Mouse (Mus musculus) MEL (cell line): Measurements from ENCODE around the gene Cbwd1. TPM values are rescaled to one million over a fixed set of nuclear protein-coding genes. Genes with fewer than 3 reads are reported as not detected.

Experiments
- DNase-seq: peaks from one replicate; pipeline ENCODE4 v3.0.0; 2011; ENCODE audit warnings: low read depth, low spot score
- H3K27ac ChIP-seq: 2 replicates; pipeline ENCODE4 v1.5.1; 2012; ENCODE audit warnings: low read depth, mild to moderate bottlenecking, control low read depth, low read length, moderate library complexity; ENCODE audit not compliant: control insufficient read depth
- H3K27me3 ChIP-seq, 2 experiments: fragments of 150-350 bp in 1 of 2; sonication (generic) in 1 of 2; 2 replicates each; pipeline ENCODE4 v1.6.1; 2012; ENCODE audit warnings: low read length in 2 of 2, mild to moderate bottlenecking in 2 of 2, improper control_type of control experiment in 1 of 2, moderate library complexity in 1 of 2; ENCODE audit not compliant: insufficient read depth in 2 of 2, control insufficient read depth in 1 of 2
- H3K36me3 ChIP-seq, 2 experiments: 2 replicates each; pipeline ENCODE4 v1.6.1; 2012 to 2014; ENCODE audit warnings: low read length in 2 of 2, improper control_type of control experiment in 1 of 2, inconsistent platforms in 1 of 2, mild to moderate bottlenecking in 1 of 2; ENCODE audit not compliant: insufficient read depth in 2 of 2, control insufficient read depth in 1 of 2
- H3K4me1 ChIP-seq, 2 experiments: fragments of 150-350 bp in 1 of 2; sonication (generic) in 1 of 2; 2 replicates each; pipeline ENCODE4 v1.6.1; 2012; ENCODE audit warnings: low read length in 2 of 2, improper control_type of control experiment in 1 of 2, mild to moderate bottlenecking in 1 of 2; ENCODE audit not compliant: insufficient read depth in 2 of 2, control insufficient read depth in 1 of 2
- H3K4me3 ChIP-seq, 2 experiments: fragments of 150-350 bp in 1 of 2; sonication (generic) in 1 of 2; 2 replicates each; pipeline ENCODE4 v1.5.1; 2012; ENCODE audit warnings: low read depth in 2 of 2, low read length in 2 of 2, mild to moderate bottlenecking in 2 of 2, moderate library complexity in 2 of 2, control low read depth in 1 of 2, improper control_type of control experiment in 1 of 2; ENCODE audit not compliant: control insufficient read depth in 1 of 2, insufficient read depth in 1 of 2
- H3K79me2 ChIP-seq: 2 replicates; pipeline ENCODE4 v1.6.1; 2012; ENCODE audit warnings: mild to moderate bottlenecking, low read length, moderate library complexity; ENCODE audit not compliant: control insufficient read depth, poor library complexity, insufficient read depth
- H3K9ac ChIP-seq: 2 replicates; pipeline ENCODE4 v1.6.1; 2012; ENCODE audit warnings: low read depth, mild to moderate bottlenecking, control low read depth, low read length, moderate library complexity; ENCODE audit not compliant: control insufficient read depth, poor library complexity, severe bottlenecking
- H3K9me3 ChIP-seq: fragments of 150-350 bp; sonication (generic); replicated peaks from 2 replicates; pipeline ENCODE4 v1.6.1; 2012; ENCODE audit warnings: mild to moderate bottlenecking, low read length, improper control_type of control experiment, moderate library complexity; ENCODE audit not compliant: insufficient read depth
- BHLHE40 ChIP-seq: IDR thresholded peaks from 2 replicates; pipeline ENCODE4 v1.6.1; 2012; ENCODE audit warnings: low read depth, mild to moderate bottlenecking, inconsistent platforms, low read length, improper control_type of control experiment, borderline replicate concordance
- EP300 ChIP-seq, 2 experiments: IDR thresholded peaks; 2 replicates each; pipeline ENCODE4 v1.6.1; 2011; ENCODE audit warnings: improper control_type of control experiment in 2 of 2, low read length in 2 of 2, low read depth in 1 of 2, mild to moderate bottlenecking in 1 of 2
- ETS1 ChIP-seq: IDR thresholded peaks from 2 replicates; pipeline ENCODE4 v1.6.1; 2012; ENCODE audit warnings: low read depth, mild to moderate bottlenecking, inconsistent platforms, low read length, improper control_type of control experiment, moderate library complexity
- GATA1 ChIP-seq: IDR thresholded peaks from 2 replicates; pipeline ENCODE4 v1.6.1; 2011; ENCODE audit warnings: low read depth, low read length, improper control_type of control experiment
- HCFC1 ChIP-seq: IDR thresholded peaks from 2 replicates; pipeline ENCODE4 v1.6.1; 2012; ENCODE audit warnings: low read depth, mild to moderate bottlenecking, inconsistent platforms, low read length, improper control_type of control experiment, moderate library complexity
- KAT2A ChIP-seq: conservative IDR thresholded peaks from 2 replicates; pipeline ENCODE4 v1.6.1; 2012; ENCODE audit warnings: low read depth, low read length, improper control_type of control experiment, inconsistent platforms
- MAFK ChIP-seq: IDR thresholded peaks from 2 replicates; pipeline ENCODE4 v1.6.1; 2011; ENCODE audit warnings: low read depth, mild to moderate bottlenecking, low read length, improper control_type of control experiment, borderline replicate concordance
- MAX ChIP-seq: IDR thresholded peaks from 2 replicates; pipeline ENCODE4 v1.6.1; 2011; ENCODE audit warnings: low read length, improper control_type of control experiment
- MAZ ChIP-seq: IDR thresholded peaks from 2 replicates; pipeline ENCODE4 v1.6.1; 2012; ENCODE audit warnings: low read depth, mild to moderate bottlenecking, inconsistent platforms, low read length, improper control_type of control experiment
- MEF2A ChIP-seq: IDR thresholded peaks from 2 replicates; pipeline ENCODE4 v1.6.1; 2014; ENCODE audit warnings: low read depth, mild to moderate bottlenecking, inconsistent platforms, low read length, improper control_type of control experiment; ENCODE audit not compliant: poor library complexity, insufficient replicate concordance, severe bottlenecking; ENCODE audit errors: extremely low read depth
- MXI1 ChIP-seq: IDR thresholded peaks from 2 replicates; pipeline ENCODE4 v1.6.1; 2011; ENCODE audit warnings: mild to moderate bottlenecking, low read depth, low read length, improper control_type of control experiment
- MYB ChIP-seq: IDR thresholded peaks from 2 replicates; pipeline ENCODE4 v1.6.1; 2011; ENCODE audit warnings: mild to moderate bottlenecking, low read depth, low read length, improper control_type of control experiment
- MYC ChIP-seq: IDR thresholded peaks from 2 replicates; pipeline ENCODE4 v1.6.1; 2011; ENCODE audit warnings: low read depth, mild to moderate bottlenecking, low read length, improper control_type of control experiment, moderate library complexity
- POLR2AphosphoS2 ChIP-seq: IDR thresholded peaks from 2 replicates; pipeline ENCODE4 v1.6.1; 2011; ENCODE audit warnings: low read length, improper control_type of control experiment
- POLR2AphosphoS5 ChIP-seq: IDR thresholded peaks from 2 replicates; pipeline ENCODE4 v1.6.1; 2012; ENCODE audit warnings: low read depth, borderline replicate concordance, mild to moderate bottlenecking, inconsistent platforms, low read length, moderate library complexity, mixed read lengths
- RCOR1 ChIP-seq: IDR thresholded peaks from 2 replicates; pipeline ENCODE4 v1.6.1; 2012; ENCODE audit warnings: low read depth, mild to moderate bottlenecking, inconsistent platforms, low read length, improper control_type of control experiment
- SIN3A ChIP-seq: IDR thresholded peaks from 2 replicates; pipeline ENCODE4 v1.6.1; 2012; ENCODE audit warnings: low read length, improper control_type of control experiment, inconsistent platforms
- SMC3 ChIP-seq: IDR thresholded peaks from 2 replicates; pipeline ENCODE4 v1.6.1; 2011; ENCODE audit warnings: low read depth, low read length, improper control_type of control experiment
- TAL1 ChIP-seq: IDR thresholded peaks from 2 replicates; pipeline ENCODE4 v1.6.1; 2012; ENCODE audit warnings: mild to moderate bottlenecking, inconsistent platforms, low read length, moderate library complexity, mixed read lengths
- TBP ChIP-seq: IDR thresholded peaks from 2 replicates; pipeline ENCODE4 v1.8.0; 2011; ENCODE audit warnings: low read depth, low read length, improper control_type of control experiment
- TCF12 ChIP-seq: IDR thresholded peaks from 2 replicates; pipeline ENCODE4 v1.6.1; 2014; ENCODE audit warnings: low read depth, mild to moderate bottlenecking, inconsistent platforms, low read length, improper control_type of control experiment, moderate library complexity
- USF1 ChIP-seq: IDR thresholded peaks from 2 replicates; pipeline ENCODE4 v1.6.1; 2014; ENCODE audit warnings: low read depth, mild to moderate bottlenecking, inconsistent platforms, low read length, improper control_type of control experiment, moderate library complexity
- ZMIZ1 ChIP-seq: IDR thresholded peaks from 2 replicates; pipeline ENCODE4 v1.6.1; 2012; ENCODE audit warnings: low read depth, mild to moderate bottlenecking, inconsistent platforms, low read length, improper control_type of control experiment, moderate library complexity
- ZNF384 ChIP-seq: IDR thresholded peaks from 2 replicates; pipeline ENCODE4 v1.6.1; 2012; ENCODE audit warnings: low read depth, mild to moderate bottlenecking, inconsistent platforms, low read length, improper control_type of control experiment
- polyA plus RNA-seq, 2 experiments: library from polyadenylated mRNA; stranded (reverse) in 1 of 2; unstranded in 1 of 2; fragments of >175 nt in 1 of 2; fragments of >200 nt in 1 of 2; gene quantifications; 2 replicates each; pipeline versions ENCODE4 v1.2.1 to v1.2.4; 2012; ENCODE audit warnings: low replicate concordance in 2 of 2, low read depth in 1 of 2; ENCODE audit not compliant: insufficient read length in 2 of 2, insufficient read depth in 1 of 2, missing spikeins in 1 of 2
- total RNA-seq: library from RNA; depleted of rRNA; stranded (reverse); fragments of 300-350 nt; gene quantifications from 2 replicates; pipeline ENCODE4 v1.2.3, GENCODE M21; 2012

The Cbwd1 gene
- total and polyA plus RNA-seq, 3 experiments = 14.2 to 24.0 TPM; not detected in 1

DNA sequence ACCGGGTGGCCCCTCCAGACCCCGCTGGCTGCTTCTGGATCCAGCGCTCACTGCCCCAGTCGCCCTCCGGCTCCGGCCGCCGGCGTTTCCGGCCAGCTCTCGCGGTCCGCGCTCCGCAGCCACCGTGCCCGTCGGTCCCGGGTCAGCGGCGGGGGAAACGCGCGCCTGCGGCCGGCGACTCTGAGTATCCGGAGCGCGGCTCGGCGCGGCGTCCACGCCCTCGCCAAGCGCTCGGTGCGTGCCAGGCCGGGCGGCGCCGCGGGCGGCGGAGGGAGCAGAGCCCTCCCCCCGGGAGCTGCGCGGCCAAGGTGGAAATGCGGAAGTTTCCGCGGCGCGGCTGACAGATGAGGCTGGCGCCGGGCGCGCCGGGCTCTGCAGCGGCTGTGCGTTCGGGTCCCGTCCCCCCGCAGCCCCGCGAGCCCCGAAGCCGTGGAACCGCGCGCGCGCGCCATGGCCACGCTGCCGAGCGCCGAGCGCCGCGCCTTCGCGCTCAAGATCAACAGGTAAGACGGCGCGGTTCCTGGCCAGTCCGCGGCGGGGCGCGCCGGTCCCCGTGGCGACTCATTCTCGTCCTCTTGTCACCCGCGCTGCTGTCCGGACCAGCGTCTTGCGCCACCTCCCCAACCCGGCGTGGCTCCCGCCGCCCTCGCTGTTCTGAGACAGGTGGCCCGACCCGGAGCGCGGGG is 37.9 kb upstream of the Cbwd1 start, which contains the start of gene Dock8 (continued):
- peak; percentile 38; the same call in 1 of the 2 replicates for TF ChIP-seq BHLHE40
- TF ChIP-seq MXI1 = peak; percentile 75
- TF ChIP-seq RCOR1 = no peak; the same call in 1 of the 2 replicates

DNA sequence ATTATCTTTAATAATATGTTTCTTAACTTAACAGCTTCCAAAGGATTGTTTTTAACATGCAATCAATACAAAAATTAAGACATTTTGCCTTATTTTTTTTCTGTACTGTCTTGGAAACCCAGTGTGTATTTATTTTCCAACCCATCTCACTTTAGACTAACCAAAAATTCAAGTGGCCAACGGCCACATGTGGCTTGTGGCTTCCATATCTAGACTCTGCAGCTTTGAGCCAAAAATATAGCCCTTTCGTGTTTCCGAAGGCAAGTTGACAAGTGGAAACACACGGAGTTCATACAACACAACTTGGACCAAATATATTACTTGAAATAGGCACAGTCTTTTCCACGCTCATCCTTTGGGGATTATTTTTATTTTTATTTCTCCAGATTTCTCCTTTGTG is 37.2 kb upstream of the Cbwd1 start:
- peaks cover 0 to 21% of the 10 kb centered on the region in 2 experiments; a peak in 2 of 4 replicates for H3K36me3 ChIP-seq
- peak; percentile 81 for DNase-seq
- H3K27me3 ChIP-seq = no peaks in the 10 kb centered on the region
- peak overlapping the region; percentile 85 for H3K9ac ChIP-seq
- H3K79me2 ChIP-seq = peaks cover 5% of the 10 kb centered on the region
- peak; percentile 80 for TF ChIP-seq GATA1
- TF ChIP-seq ZNF384 = peak; percentile 77
- TF ChIP-seq MEF2A = peak; percentile 93; the same call in 1 of the 2 replicates
- peak; percentile 91 for TF ChIP-seq TAL1
- TF ChIP-seq BHLHE40 = peak; percentile 53; the same call in 1 of the 2 replicates
- TF ChIP-seq MAX = peak; percentile 38; the same call in 1 of the 2 replicates
- TF ChIP-seq MAFK = peak; percentile 63; the same call in 1 of the 2 replicates
- TF ChIP-seq MYB = peak; percentile 77
- TF ChIP-seq RCOR1 = peak; percentile 85
- no peak for TF ChIP-seq MAZ
- no peak for TF ChIP-seq KAT2A
- TF ChIP-seq HCFC1 = no peak
- TF ChIP-seq USF1 = 0 out of 2 replicates have a peak, but pooled peaks have one; percentile 21
- peak; percentile 88 to 94 for TF ChIP-seq EP300 (IDR thresholded peaks at IDR 0.05; ENCODE audit: low read depth in 1 of 2, low read length in 2 of 2)
- peak; percentile 44; the same call in 1 of the 2 replicates for TF ChIP-seq TBP
- TF ChIP-seq SIN3A = peak; percentile 84
- TF ChIP-seq POLR2AphosphoS2 = no peak
- no peak for TF ChIP-seq SMC3
- peak; percentile 91 for TF ChIP-seq TCF12
- TF ChIP-seq MYC = peak; percentile 79; the same call in 1 of the 2 replicates
- TF ChIP-seq POLR2AphosphoS5 = no peak
- TF ChIP-seq ETS1 = peak; percentile 84
- no peak for TF ChIP-seq ZMIZ1
- H3K4me3 ChIP-seq = peak overlapping the region; percentile 65 to 77
- no peaks in the 10 kb centered on the region for H3K9me3 ChIP-seq
- peaks cover 12 to 17% of the 10 kb centered on the region in 2 experiments; a peak in 3 of 4 replicates for H3K4me1 ChIP-seq
- peak overlapping the region; percentile 79 for H3K27ac ChIP-seq
